Mouse (Mus musculus): ENCODE measurements around the gene Magi1. TPM values are rescaled to one million over a fixed set of nuclear protein-coding genes. Genes with fewer than 3 reads are reported as not detected.

The Magi1 gene
- total and polyA plus RNA-seq, 3 experiments: not detected

DNA sequence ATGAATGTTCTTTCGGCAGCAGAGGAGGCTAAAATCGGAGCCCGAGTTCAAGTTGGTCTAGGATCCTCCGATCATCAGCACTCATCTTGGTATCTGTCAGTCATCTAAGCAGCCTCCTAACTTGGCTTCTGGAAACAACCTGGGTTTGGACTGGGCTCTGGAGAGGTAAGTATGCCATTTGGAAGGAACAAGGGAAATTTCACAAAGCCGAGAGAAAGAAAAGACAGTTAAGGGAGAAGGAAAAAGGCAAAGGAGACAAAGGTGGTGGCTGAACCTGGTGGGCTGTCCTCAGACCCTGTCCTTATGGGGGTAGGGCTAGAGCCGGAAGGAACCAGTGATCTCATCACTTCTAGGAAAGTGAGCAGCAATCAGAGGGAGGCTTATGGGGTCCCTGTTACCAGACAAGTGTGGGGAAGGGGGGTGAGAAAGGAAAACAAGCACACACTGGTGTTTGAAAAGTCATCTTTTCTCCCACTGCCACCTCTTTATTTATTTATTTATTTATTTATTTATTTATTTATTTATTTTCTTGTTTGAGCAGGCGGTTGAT, 565.8 kb downstream of the Magi1 start:
- Histone ChIP-seq H3K36me3 (ENCODE audit: control insufficient read depth in 1 of 2, insufficient read depth in 2 of 2, low read length in 2 of 2) (no peaks in the 10 kb centered on the region), H3K4me3 (ENCODE audit: control insufficient read depth in 1 of 2, insufficient read depth in 1 of 2, low read depth in 2 of 2, low read length in 2 of 2) (no peak overlapping the region), H3K4me1 (ENCODE audit: control insufficient read depth in 1 of 2, insufficient read depth in 2 of 2, low read length in 2 of 2) (no peaks in the 10 kb centered on the region), H3K9me3 (replicated peaks; ENCODE audit: insufficient read depth, low read length) (no peaks in the 10 kb centered on the region), H3K27me3 (ENCODE audit: control insufficient read depth in 1 of 2, insufficient read depth in 2 of 2, low read length in 2 of 2) (no peaks in the 10 kb centered on the region), H3K27ac (ENCODE audit: control insufficient read depth, low read depth, low read length) (no peak overlapping the region), H3K79me2 (ENCODE audit: control insufficient read depth, insufficient read depth, low read length, poor library complexity) (no peaks in the 10 kb centered on the region), H3K9ac (ENCODE audit: control insufficient read depth, low read depth, low read length, poor library complexity, severe bottlenecking) (no peak overlapping the region)
- TF ChIP-seq JUND (IDR thresholded peaks at IDR 0.05; ENCODE audit: low read depth, low read length) (no peak), NRF1 (IDR thresholded peaks at IDR 0.05; ENCODE audit: insufficient read depth, low read depth, low read length, poor library complexity, severe bottlenecking) (no peak), USF2 (IDR thresholded peaks at IDR 0.05; ENCODE audit: borderline replicate concordance in 1 of 2, insufficient read depth in 1 of 2, low read depth in 1 of 2, low read length in 2 of 2) (no peak), RAD21 (IDR thresholded peaks at IDR 0.05; ENCODE audit: low read depth, low read length) (no peak), MAZ (IDR thresholded peaks at IDR 0.05; ENCODE audit: low read depth, low read length) (no peak), MAX (IDR thresholded peaks at IDR 0.05; ENCODE audit: low read length) (no peak), GABPA (IDR thresholded peaks at IDR 0.05; ENCODE audit: low read depth, low read length) (no peak), CTCF (IDR thresholded peaks at IDR 0.05 in 2 of 3, conservative IDR thresholded peaks at IDR 0.05 in 1 of 3; ENCODE audit: control insufficient read depth in 1 of 3, insufficient read depth in 1 of 3, low read depth in 2 of 3, low read length in 3 of 3, poor library complexity in 1 of 3, severe bottlenecking in 1 of 3) (no peak), HCFC1 (IDR thresholded peaks at IDR 0.05; ENCODE audit: low read depth, low read length) (no peak)
- DNase-seq (ENCODE audit: low read depth, low spot score): no peak

DNA sequence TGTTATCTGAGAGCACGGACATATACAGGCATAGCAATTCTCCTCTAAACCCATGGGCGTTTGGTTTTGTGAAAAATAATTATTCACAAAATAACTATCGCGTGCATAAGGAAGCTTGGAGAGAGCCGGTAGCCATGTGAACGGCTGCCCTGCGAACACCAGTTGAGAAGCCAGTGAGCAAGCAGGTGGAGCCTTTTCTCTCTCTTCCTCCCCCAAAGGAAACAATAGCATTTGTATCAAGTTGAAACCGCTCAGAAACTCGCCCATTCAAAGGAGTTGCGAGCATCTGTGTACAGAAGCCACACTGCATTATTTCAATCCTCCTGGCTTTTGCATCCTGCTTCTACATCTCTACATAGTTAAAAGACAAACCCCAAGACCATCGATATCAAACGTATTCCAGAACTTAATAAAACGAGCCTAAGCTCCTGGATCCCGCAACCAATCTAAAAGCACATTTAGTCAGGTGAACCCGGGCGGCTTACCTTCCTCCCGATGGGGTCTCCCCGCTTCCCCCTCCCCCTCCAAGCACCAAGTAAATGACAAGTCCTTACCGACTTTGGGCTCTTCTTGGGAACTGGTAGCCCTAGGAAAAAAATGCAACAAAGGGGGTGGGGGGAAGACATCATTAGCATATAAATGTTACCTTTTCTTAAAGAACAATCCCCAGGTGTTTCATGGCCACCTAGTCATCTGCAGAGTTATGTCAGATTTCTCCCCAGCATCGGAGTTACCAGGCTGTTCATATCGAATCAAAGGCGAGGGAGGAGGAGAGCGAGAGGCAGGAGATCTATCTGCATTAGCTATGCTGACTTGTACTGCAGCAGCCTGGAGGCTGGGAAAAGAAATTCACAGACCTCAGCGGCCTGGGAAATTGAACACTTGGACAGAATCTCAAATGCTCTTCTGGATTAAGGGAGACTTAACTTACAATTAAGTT, 566.8 kb downstream of the Magi1 start:
- no peak overlapping the region for H3K4me3 ChIP-seq (ENCODE audit: control insufficient read depth in 1 of 2, insufficient read depth in 1 of 2, low read depth in 2 of 2, low read length in 2 of 2)
- TF ChIP-seq ZMIZ1 (IDR thresholded peaks at IDR 0.05; ENCODE audit: low read depth, low read length): no peak
- TF ChIP-seq CHD1 (IDR thresholded peaks at IDR 0.05; ENCODE audit: low read depth, low read length): no peak
- TF ChIP-seq MYB (IDR thresholded peaks at IDR 0.05; ENCODE audit: low read depth, low read length): no peak
- TF ChIP-seq POLR2AphosphoS2 (IDR thresholded peaks at IDR 0.05; ENCODE audit: low read length): no peak
- no peak for TF ChIP-seq POLR2A (IDR thresholded peaks at IDR 0.05; ENCODE audit: control insufficient read depth in 1 of 2, insufficient read depth in 1 of 2, low read depth in 1 of 2, low read length in 2 of 2, poor library complexity in 1 of 2)
- no peak for TF ChIP-seq MEF2A (IDR thresholded peaks at IDR 0.05; ENCODE audit: extremely low read depth, insufficient replicate concordance, low read depth, low read length, poor library complexity, severe bottlenecking)
- no peaks in the 10 kb centered on the region for H3K79me2 ChIP-seq (ENCODE audit: control insufficient read depth, insufficient read depth, low read length, poor library complexity)
- H3K27me3 ChIP-seq (ENCODE audit: control insufficient read depth in 1 of 2, insufficient read depth in 2 of 2, low read length in 2 of 2): no peaks in the 10 kb centered on the region
- H3K27ac ChIP-seq (ENCODE audit: control insufficient read depth, low read depth, low read length): no peak overlapping the region
- H3K9ac ChIP-seq (ENCODE audit: control insufficient read depth, low read depth, low read length, poor library complexity, severe bottlenecking): no peak overlapping the region
- H3K9me3 ChIP-seq (replicated peaks; ENCODE audit: insufficient read depth, low read length): no peaks in the 10 kb centered on the region
- H3K36me3 ChIP-seq (ENCODE audit: control insufficient read depth in 1 of 2, insufficient read depth in 2 of 2, low read length in 2 of 2): no peaks in the 10 kb centered on the region
- DNase-seq (ENCODE audit: low read depth, low spot score): no peak
- H3K4me1 ChIP-seq (ENCODE audit: control insufficient read depth in 1 of 2, insufficient read depth in 2 of 2, low read length in 2 of 2): no peaks in the 10 kb centered on the region

Data from MEL (cell line).